Mouse (Mus musculus): Measurements from ENCODE around the gene A530032D15Rik. TPM values are rescaled to one million over a fixed set of nuclear protein-coding genes. Genes with fewer than 3 reads are reported as not detected.
"Not testable (repeated sequence)": the region's sequence is repeated elsewhere in the genome, so short reads cannot be mapped to it uniquely, and the experiment has no call there.

Gene A530032D15Rik
- 1 to 10 TPM in 1 of 4 experiments, under 1 TPM in 2, not detected in 1; 0.61 to 1.2 (median 0.89) TPM for total RNA-seq (2022)

DNA sequence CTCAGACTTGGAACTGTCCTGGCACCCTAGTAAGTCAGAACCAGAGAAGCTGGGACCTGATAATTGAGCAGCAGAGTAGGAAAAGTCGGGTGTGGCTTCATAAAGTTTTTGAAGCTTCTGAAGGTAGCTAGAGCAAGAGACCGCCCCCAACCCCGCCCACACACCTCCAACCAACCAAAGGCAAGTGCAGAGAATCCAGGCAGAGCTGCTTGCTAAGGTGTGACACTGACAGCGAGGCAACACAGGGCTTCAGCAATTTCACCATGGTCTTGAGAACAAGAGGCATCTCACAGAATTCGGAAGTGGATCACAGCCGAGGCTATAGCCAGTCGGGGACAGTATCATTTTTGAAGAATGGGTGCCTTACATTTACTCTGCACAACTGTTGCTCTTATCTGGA is at the start of gene A530032D15Rik:
Gene A530032D15Rik, minus strand, starts transcription at position 101 of the 400 bp plus-strand sequence.
- not testable (repeated sequence) for DNase-seq

DNA sequence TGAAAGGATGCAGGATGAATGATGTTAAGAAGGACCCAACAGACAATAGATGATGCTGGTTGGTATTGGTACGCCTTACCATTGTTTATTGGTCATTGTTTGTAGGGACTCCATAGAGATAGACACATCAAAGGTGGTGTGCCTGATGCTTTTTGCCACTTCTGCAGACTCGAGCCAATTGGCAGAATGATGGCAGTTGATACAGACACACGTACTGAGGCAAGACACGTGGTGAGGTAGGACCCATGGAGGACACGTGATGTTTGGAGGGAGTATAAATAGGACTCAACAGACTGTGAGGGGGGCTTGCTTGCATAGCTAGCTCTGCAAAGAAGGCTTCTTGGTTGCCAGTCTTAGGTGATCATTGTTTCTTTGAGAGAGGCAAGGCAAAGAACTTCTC is 45.5 kb upstream of the A530032D15Rik start:
- DNase-seq, result not testable (repeated sequence)

DNA sequence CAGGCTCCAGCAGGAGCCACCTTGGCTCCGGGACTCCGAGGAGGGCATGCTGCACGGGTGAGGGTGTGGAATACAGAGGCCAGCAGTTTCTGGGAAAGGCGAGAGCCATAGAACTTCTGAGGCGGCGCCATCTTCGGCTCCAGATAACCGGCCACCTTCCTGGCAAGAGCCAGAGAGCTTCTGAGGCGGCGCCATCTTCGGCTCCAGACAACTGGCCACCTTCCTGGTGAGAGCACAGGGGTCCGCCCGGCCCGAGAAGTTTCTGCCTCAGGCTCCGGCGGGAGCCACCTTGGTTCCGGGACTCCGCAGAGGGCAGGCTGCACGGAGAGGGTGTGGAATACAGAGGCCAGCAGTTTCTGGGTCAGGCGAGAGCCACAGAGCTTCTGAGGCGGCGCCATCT is 24.0 kb upstream of the A530032D15Rik start:
- not testable (repeated sequence) for DNase-seq

GRCm38 (mm10) chr1:85121841-85122240 is 12.2 kb upstream of the A530032D15Rik start:
- DNase-seq, result not testable (repeated sequence)

DNA sequence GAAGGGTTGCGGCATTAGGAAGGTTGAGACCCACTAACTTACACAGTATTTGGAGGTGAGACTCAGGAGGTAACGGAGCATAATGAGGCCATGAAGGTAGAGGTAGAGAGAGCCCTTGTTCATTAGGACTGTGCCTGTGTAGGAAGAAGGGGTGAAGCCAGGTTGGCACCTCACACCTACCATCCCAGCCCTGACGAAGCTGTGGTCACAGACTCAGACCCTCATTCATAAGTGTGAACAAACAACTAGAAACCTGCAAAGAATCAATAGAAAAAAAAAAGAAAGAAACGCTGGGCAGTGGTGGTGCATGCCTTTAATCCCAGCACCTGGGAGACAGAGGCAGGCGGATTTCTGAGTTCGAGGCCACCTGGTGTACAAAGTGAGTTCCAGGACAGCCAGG is 8.7 kb upstream of the A530032D15Rik start:
- not testable (repeated sequence) for DNase-seq

DNA sequence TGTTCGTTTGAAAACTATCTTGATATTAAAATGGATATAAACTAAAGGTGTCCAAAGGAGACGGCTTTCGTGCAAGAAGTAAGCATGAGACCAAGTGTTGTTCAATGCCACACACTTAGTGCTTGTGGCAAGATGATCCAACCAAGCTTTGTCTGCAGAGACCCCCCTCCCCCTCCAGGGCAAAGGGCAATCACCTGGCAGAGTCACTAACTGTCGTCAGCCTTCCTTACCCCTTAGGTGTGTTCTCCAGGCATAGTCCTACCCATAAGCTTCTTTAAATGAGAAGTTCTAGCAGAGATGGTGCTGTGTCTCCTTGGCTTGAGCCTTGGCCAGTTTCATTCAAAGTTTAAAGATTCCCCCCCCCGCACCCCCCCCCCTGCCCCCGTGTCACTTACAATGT is 7.9 kb upstream of the A530032D15Rik start:
- not testable (repeated sequence) for DNase-seq

DNA sequence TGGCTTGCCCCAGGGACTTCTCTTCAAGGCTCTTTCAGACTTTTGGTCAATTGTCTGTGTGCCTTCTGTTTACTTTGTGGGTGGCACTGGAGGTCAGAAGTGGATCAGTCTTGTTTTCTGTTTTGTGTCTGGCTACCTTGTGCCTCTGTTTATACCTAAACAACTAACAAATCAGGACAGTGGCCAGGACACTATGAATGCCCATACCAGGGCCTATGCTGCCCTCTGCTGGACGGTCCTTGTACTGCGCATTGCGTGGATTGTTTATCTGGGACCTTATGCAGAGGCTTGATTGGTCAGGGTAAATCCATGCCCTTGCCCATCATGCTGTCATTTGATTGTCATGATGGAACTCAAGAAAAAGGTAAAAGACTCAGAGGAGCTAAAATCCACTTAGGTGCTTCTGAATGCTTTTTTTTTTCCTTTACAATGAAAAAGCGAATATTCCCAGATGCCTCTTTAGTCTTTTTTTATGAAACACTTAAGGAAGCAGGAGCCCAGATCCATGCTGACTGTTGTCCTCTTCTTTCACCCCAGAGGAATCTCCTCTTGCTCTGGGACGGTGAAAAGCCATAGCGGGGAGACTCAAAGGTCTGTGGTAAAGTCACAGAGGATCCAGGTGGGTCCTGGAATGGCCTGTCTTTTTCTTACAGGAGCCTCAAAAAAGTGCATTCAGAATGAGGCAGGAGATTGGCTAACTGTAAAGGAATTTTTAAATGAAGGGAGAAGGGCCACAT is 5.2 kb upstream of the A530032D15Rik start:
- not testable (repeated sequence) for DNase-seq

DNA sequence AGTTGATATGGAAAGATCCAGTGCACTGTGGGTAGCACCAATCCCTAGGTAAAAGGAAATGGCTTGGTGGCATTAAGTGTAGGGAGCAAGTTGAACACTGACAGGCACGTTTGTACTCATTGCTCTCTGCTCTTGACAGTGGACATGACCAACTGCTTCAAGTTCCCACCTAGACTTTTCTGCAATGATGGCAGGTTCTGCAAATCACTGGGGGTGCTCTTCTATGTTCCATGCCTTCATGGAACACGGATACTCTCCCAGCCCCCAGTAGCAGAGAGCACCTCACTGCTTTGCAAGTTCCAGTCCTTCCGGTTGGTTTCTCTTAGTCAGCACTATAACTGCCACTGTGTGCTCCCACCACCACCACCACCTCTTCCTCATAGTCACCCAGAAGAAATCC is 4.4 kb upstream of the A530032D15Rik start:
- DNase-seq, result not testable (repeated sequence)

GRCm38 (mm10) chr1:85112889-85113288 is 3.2 kb upstream of the A530032D15Rik start:
- not testable (repeated sequence) for DNase-seq

GRCm38 (mm10) chr1:85112266-85112665 is 2.6 kb upstream of the A530032D15Rik start:
- DNase-seq, result not testable (repeated sequence)

DNA sequence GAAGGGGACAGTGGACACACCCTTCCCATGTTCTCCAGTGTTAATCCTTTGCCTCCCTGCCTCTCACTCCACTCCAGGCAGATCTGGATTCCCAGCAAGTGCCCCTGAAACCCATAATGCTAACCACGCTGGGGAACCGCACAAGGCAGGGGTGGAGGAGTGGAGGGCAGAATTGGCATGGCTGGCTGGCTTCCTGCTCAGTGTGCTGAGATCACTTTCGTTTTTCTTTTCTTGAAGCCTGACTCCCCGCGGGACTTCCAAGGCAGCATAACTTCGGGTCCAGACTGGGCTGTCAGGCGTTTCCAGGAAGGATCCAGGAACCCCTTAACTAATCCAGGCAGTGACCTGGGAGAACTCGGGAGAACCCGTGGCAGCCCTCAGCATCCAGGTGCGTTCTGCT is 1.9 kb upstream of the A530032D15Rik start:
- DNase-seq, result not testable (repeated sequence)

GRCm38 (mm10) chr1:85110876-85111275 is 1.2 kb upstream of the A530032D15Rik start:
- not testable (repeated sequence) for DNase-seq

GRCm38 (mm10) chr1:85106013-85106412 is 3.6 kb downstream of the A530032D15Rik start:
- DNase-seq, result not testable (repeated sequence)

GRCm38 (mm10) chr1:85105336-85105735 is 4.3 kb downstream of the A530032D15Rik start:
- not testable (repeated sequence) for DNase-seq

GRCm38 (mm10) chr1:85101754-85102153 is 7.9 kb downstream of the A530032D15Rik start:
- DNase-seq, result not testable (repeated sequence)

DNA sequence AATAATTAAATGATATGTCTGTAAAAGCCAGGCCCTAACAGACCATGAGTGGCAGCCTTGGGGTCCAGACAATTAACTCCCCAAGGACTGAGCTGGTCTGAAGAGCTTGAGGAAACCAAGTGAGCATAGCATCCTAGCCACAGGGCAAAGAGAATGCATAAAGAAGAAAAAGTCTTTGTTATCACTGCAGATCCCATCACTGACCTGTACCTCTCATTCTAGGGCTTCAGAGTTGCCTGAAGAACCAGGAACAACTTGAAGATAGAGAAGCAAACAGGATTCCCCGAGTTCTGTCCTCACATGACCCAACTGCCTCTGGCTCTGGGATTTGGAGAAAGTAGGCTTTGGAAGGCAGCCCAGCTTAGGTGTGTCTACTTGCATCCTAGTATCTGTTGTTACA is 9.8 kb downstream of the A530032D15Rik start, which contains the start of gene Gm10553:
Gene Gm10553, plus strand, starts transcription at position 301 of the 400 bp plus-strand sequence.
- not testable (repeated sequence) for DNase-seq

- DNase-seq, result not testable (repeated sequence)
Measured at GRCm38 (mm10) chr1:85099081-85099480, 10.6 kb downstream of the A530032D15Rik start.

- DNase-seq, result not testable (repeated sequence)
Measured at GRCm38 (mm10) chr1:85093011-85093572, 16.6 kb downstream of the A530032D15Rik start.

DNA sequence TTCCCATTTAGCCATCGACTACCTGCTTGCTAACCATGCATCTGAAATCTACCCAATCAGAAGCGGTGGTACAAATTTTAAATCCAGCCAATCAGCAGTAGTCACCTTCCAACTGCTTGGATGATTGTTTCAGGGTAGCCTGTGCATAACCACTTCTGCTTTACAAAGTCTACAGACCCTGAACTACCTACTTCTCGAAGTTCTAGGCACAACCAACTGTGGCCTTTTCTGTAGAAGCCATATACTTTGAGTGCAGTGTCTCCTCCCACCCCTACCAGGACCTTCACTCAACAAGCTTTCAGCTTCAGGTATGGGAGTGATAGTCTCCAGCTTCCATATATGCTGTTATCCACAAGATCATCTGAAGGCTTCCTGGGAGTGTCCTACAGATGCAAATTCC is 17.5 kb downstream of the A530032D15Rik start:
- DNase-seq, result not testable (repeated sequence)

DNA sequence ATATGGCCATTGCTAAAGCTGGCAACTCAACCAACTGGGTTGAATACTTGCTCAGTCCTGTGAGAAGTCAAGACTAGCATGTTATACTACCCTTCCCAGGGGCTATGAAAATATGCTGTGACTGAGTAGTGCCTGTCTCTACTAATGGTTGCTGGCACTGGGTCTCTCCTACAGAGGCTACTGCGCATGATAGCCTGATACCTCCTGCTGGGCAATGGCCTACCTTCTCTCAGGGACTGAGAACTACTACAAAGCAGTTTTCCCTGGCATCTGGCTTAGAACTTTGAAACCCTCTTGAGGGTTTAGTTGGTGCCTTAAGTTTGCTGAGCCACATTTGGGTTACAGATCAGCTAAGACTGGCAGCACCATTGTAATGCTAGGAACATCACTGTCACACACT is 23.4 kb downstream of the A530032D15Rik start:
- not testable (repeated sequence) for DNase-seq

DNA sequence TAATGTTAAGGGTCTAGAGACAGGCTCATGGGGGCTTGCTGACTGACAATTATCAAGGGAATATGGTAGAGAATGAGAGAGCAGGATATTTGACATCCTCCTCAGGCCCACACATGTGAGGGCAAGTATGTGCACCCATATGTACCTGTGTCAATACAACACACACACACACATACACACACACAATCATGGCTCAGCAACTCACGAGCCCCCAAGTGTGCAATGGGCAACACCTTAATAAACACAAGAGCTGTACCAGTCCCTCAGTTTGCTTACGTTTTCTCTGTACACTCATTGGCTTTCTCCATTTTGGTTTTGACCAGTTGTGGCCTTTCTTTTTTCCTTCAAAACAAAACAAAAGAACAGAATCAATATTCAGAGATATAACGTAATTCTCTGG is 24.9 kb downstream of the A530032D15Rik start:
- not testable (repeated sequence) for DNase-seq

- DNase-seq, result not testable (repeated sequence)
Measured at GRCm38 (mm10) chr1:85073099-85073498, 36.6 kb downstream of the A530032D15Rik start.

GRCm38 (mm10) chr1:85071690-85072089 is 38.0 kb downstream of the A530032D15Rik start:
- DNase-seq, result not testable (repeated sequence)

DNA sequence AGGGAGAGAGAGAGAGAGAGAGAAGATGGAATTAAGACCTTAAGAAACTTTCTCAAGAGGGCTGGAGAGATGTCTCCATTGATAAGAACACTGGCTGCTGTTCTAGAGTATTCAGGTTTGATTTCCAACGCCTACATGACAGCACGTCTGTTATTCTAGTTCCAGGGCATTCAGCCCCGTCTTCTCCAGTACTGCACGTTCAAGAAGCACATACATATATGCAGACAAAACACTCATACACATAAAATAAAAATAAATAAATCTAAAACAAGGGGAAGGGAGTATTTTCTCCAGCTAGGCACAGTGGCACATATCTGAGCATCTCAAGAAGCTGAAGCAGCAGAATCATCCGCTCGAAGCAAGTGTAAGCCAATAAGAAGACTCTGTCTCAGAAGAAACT is 73.9 kb downstream of the A530032D15Rik start:
- DNase-seq, result not testable (repeated sequence)

All from adrenal gland, adult 8-10 months (tissue).